Mouse (Mus musculus) G1E-ER4 (cell line): Measurements from ENCODE around the gene Gm5108. TPM values are rescaled to one million over a fixed set of nuclear protein-coding genes. Genes with fewer than 3 reads are reported as not detected.

Source experiments
- GATA1 ChIP-seq: IDR thresholded peaks from one replicate; pipeline ENCODE4 v1.8.0; 2012; ENCODE audit warnings: low read length, inconsistent platforms
- polyA plus RNA-seq: library from polyadenylated mRNA; stranded (reverse); fragments of >175 nt; gene quantifications from 2 replicates; pipeline ENCODE4 v1.2.3, GENCODE M21; 2012

The Gm5108 gene
- polyA plus RNA-seq, 1 experiment: not detected

- peak; percentile 31 for TF ChIP-seq GATA1
Observed at GRCm38 (mm10) chr5:68002611-68003010, 61.1 kb downstream of the Gm5108 start.

GRCm38 (mm10) chr5:68003904-68004303 lies 62.4 kb downstream of the Gm5108 start:
- no peak for TF ChIP-seq GATA1

- TF ChIP-seq GATA1: no peak
Observed at GRCm38 (mm10) chr5:68004419-68004818, 63.0 kb downstream of the Gm5108 start.

GRCm38 (mm10) chr5:68007074-68007473 lies 65.6 kb downstream of the Gm5108 start:
- TF ChIP-seq GATA1: no peak

- no peak for TF ChIP-seq GATA1
Observed at GRCm38 (mm10) chr5:68011569-68011968, 70.1 kb downstream of the Gm5108 start.

GRCm38 (mm10) chr5:68012618-68013017 lies 71.1 kb downstream of the Gm5108 start:
- no peak for TF ChIP-seq GATA1

GRCm38 (mm10) chr5:68020870-68021269 lies 79.4 kb downstream of the Gm5108 start:
- TF ChIP-seq GATA1: no peak

Other genes with a start within 250 kb of the Gm5108 start
- 13.3 and 18.8 TPM in 2 replicates for gene Atp8a1, start 94.2 kb upstream of the Gm5108 start, polyA plus RNA-seq
- gene Gm21905, start 4.8 kb downstream of the Gm5108 start, polyA plus RNA-seq: not detected in 2 replicates
- not detected in 2 replicates for gene Grxcr1, start 90.2 kb downstream of the Gm5108 start, polyA plus RNA-seq